Mouse (Mus musculus) midbrain, embryonic 13.5 days (tissue): ENCODE measurements around the gene Znfx1. TPM values are rescaled to one million over a fixed set of nuclear protein-coding genes. Genes with fewer than 3 reads are reported as not detected.

ENCODE experiments used
- ATAC-seq: fragments of 200-750 bp; cut with Nextera tagmentation; 2 replicates; pipeline ENCODE4 v1.8.0; 2017; ENCODE audit warnings: mild to moderate bottlenecking, moderate TSS enrichment, moderate library complexity
- H3K27ac ChIP-seq: fragments of 300-500 bp; sonication (generic); 2 replicates; pipeline ENCODE4 v1.5.1; 2015; ENCODE audit warnings: inconsistent platforms, mild to moderate bottlenecking, moderate library complexity
- H3K27me3 ChIP-seq: fragments of 300-500 bp; sonication (generic); 2 replicates; pipeline ENCODE4 v1.6.1; 2015; ENCODE audit warnings: mild to moderate bottlenecking, inconsistent platforms
- H3K36me3 ChIP-seq: fragments of 300-500 bp; sonication (generic); 2 replicates; pipeline ENCODE4 v1.6.1; 2015; ENCODE audit warnings: mild to moderate bottlenecking, inconsistent platforms
- H3K4me1 ChIP-seq: fragments of 300-500 bp; sonication (generic); replicated peaks from 2 replicates; pipeline ENCODE4 v1.6.1; 2015; ENCODE audit warnings: inconsistent platforms
- H3K4me2 ChIP-seq: fragments of 300-500 bp; sonication (generic); replicated peaks from 2 replicates; pipeline ENCODE4 v1.6.1; 2015; ENCODE audit warnings: moderate library complexity, mild to moderate bottlenecking, inconsistent platforms
- H3K4me3 ChIP-seq: fragments of 300-500 bp; sonication (generic); replicated peaks from 2 replicates; pipeline ENCODE4 v1.5.1; 2015; ENCODE audit warnings: mild to moderate bottlenecking, inconsistent platforms
- H3K9ac ChIP-seq: fragments of 300-500 bp; sonication (generic); replicated peaks from 2 replicates; pipeline ENCODE4 v1.6.1; 2015; ENCODE audit warnings: mild to moderate bottlenecking, inconsistent platforms
- H3K9me3 ChIP-seq: fragments of 300-500 bp; sonication (generic); 2 replicates; pipeline ENCODE4 v1.6.1; 2016; ENCODE audit warnings: mild to moderate bottlenecking, inconsistent platforms
- WGBS: fragments of 180-500 bp; shearing (Covaris S2); methylation state at CpG from one replicate; pipeline ENCODE4 v1.1.7; 2015; 5-methylcytosine and 5-hydroxymethylcytosine counted together
- polyA plus RNA-seq: library from polyadenylated mRNA; unstranded; fragments of >200 nt; fragmentation: Nextera tagmentation; extraction: Ambion mirVana; gene quantifications from 2 replicates; pipeline ENCODE4 v1.2.1, GENCODE M21; 2015

The Znfx1 gene
- polyA plus RNA-seq: 6.0 and 7.8 TPM in 2 replicates

GRCm38 (mm10) chr2:167062965-167063880 is at the start of gene Znfx1:
Gene Znfx1 (minus strand): TSS chr2:167063015.
- WGBS: under 1% methylated on average over 57 of the region's 57 CpGs
- ATAC-seq: peak; percentile 95
- Histone ChIP-seq H3K27ac (peak within 1 kb of the TSS; percentile 94), H3K4me2 (peak within 1 kb of the TSS; percentile 85), H3K9ac (peak within 1 kb of the TSS; percentile 96), H3K36me3 (peaks cover 37% of the 10 kb centered on the region), H3K9me3 (no peaks in the 10 kb centered on the region), H3K4me3 (peak within 1 kb of the TSS; percentile 89), H3K27me3 (no peaks in the 10 kb centered on the region), H3K4me1 (peaks cover 43% of the 10 kb centered on the region)

DNA sequence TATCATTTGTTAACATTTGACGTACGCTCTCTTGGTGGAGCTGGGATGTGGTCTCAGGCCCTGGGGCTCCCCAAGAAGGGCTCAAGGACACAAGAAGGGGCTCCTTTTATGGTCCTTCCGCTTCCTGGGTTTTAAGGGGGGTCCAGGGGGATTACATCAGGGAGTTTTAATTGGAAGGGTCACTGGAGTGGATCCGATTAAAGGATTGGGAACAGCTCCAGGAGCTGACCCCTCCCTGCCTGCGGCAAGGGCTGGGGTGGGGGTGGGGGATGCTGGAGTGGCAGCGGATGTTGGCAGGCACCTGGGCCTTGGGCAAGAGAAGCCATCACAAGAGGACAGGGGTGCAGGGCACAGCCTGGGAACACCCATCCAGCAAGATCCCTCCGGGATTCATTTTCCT is 49.4 kb upstream of the Znfx1 start:
- peaks cover 10% of the 10 kb centered on the region for H3K4me1 ChIP-seq
- ATAC-seq: peak; percentile 77
- no peak overlapping the region for H3K27ac ChIP-seq
- H3K36me3 ChIP-seq: no peaks in the 10 kb centered on the region
- H3K4me3 ChIP-seq: no peak overlapping the region
- no peaks in the 10 kb centered on the region for H3K9me3 ChIP-seq
- H3K27me3 ChIP-seq: no peaks in the 10 kb centered on the region
- WGBS: 19% methylated on average over 7 of the region's 7 CpGs
- no peak overlapping the region for H3K4me2 ChIP-seq
- H3K9ac ChIP-seq: peak overlapping the region; percentile 32; the same call in 1 of the 2 replicates

- no peak for ATAC-seq
- WGBS: 92% methylated on average over 8 of the region's 8 CpGs
Observed at GRCm38 (mm10) chr2:167109506-167109905, 46.7 kb upstream of the Znfx1 start.

GRCm38 (mm10) chr2:167103546-167103945 is 40.7 kb upstream of the Znfx1 start:
- 0 out of 2 replicates have a peak overlapping the region, but pooled peaks have one; percentile 30 for H3K27ac ChIP-seq
- ATAC-seq: no peak
- H3K4me1 ChIP-seq: peaks cover 7% of the 10 kb centered on the region
- no peak overlapping the region for H3K4me2 ChIP-seq
- WGBS: 78% methylated on average over 7 of the region's 7 CpGs
- no peaks in the 10 kb centered on the region for H3K27me3 ChIP-seq
- peaks cover 23% of the 10 kb centered on the region for H3K36me3 ChIP-seq
- no peaks in the 10 kb centered on the region for H3K9me3 ChIP-seq
- H3K9ac ChIP-seq: no peak overlapping the region
- H3K4me3 ChIP-seq: no peak overlapping the region

More at GRCm38 (mm10) chr2:167109506-167109905, 46.7 kb upstream of the Znfx1 start:
- Histone ChIP-seq H3K4me1 (peaks cover 10% of the 10 kb centered on the region), H3K9me3 (no peaks in the 10 kb centered on the region), H3K27ac (no peak overlapping the region), H3K36me3 (peaks cover 17% of the 10 kb centered on the region), H3K4me3 (no peak overlapping the region), H3K27me3 (no peaks in the 10 kb centered on the region), H3K4me2 (no peak overlapping the region), H3K9ac (no peak overlapping the region)

DNA sequence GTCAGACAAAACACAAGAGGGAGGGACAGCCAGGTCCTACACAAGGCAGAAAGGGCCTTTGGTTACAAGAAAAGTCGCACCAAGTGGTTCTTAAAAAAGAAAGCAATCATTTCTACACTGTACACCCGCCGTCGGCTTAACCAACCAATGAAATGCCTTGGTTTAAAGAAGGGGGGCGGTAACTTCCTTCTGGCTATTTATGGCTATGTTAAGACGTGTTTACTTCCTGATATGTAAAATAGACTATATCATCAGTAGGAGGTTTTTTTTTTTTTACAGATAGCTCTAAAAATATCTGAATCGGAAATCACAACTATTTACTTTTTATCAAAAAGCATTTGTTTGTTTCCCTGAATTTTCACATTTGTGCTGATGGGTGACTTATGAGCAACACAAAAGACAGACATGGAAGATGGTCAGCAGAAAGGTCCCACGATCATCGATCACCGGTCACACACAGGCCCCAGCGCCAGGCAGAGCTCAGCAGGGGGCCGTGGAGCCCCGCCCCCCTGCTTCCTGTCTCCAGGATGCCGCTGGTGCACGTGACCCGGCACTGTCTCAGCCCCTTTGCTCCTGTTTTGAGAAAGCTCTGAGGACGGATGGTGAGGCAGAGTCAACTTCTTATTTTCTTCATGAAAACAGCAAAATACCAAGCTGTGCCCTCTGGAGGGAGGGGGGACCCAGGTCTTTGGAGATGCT is 39.1 kb upstream of the Znfx1 start:
- 87% methylated on average over 17 of the region's 17 CpGs for WGBS
- ATAC-seq: no peak
- H3K9me3 ChIP-seq: no peaks in the 10 kb centered on the region
- no peaks in the 10 kb centered on the region for H3K27me3 ChIP-seq
- peaks cover 7% of the 10 kb centered on the region for H3K4me1 ChIP-seq
- H3K27ac ChIP-seq: no peak overlapping the region
- H3K4me3 ChIP-seq: no peak overlapping the region
- no peak overlapping the region for H3K4me2 ChIP-seq
- no peak overlapping the region for H3K9ac ChIP-seq
- H3K36me3 ChIP-seq: peaks cover 23% of the 10 kb centered on the region

- no peaks in the 10 kb centered on the region for H3K9me3 ChIP-seq
- no peaks in the 10 kb centered on the region for H3K27me3 ChIP-seq
- no peaks in the 10 kb centered on the region for H3K4me1 ChIP-seq
Observed at GRCm38 (mm10) chr2:167094688-167095087, 31.9 kb upstream of the Znfx1 start.

DNA sequence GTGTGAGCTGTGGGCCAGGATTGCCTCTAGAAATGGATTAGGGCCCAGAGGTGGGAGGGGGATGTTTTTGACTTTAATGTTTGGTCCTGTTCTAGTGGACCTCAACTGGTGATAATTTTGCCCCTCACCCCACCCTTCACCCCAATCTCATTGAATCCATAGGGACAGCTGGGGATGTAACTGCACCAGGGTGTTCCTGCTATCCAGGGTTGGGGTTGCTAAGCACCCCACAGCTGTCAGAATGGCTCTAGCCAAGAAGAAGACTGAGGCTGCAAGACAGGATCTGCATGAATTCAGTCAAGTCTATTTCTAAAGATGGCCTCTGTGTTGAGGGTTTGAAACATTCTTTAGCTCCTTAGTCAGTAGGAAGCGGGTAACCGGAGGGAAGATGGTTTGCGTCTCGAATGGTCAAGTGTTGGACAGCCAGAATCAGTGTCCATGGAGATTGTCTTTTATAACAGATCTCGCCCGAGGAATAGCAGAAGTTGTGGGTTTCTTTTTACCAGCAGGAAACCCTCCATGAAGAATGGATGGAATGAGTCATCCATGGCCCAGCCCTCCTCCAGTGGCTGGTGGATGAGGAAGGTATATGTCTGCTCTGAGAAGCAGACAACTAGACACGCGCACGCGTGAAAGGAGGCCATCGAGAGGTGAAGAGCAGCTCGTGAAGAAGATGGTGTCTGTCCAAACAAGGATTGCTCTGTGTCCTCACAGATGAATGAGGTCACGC is 30.5 kb upstream of the Znfx1 start:
- no peak overlapping the region for H3K4me3 ChIP-seq
- H3K9ac ChIP-seq: no peak overlapping the region
- no peak overlapping the region for H3K27ac ChIP-seq
- no peaks in the 10 kb centered on the region for H3K9me3 ChIP-seq
- WGBS: 93% methylated on average over 13 of the region's 13 CpGs
- no peaks in the 10 kb centered on the region for H3K27me3 ChIP-seq
- no peak for ATAC-seq
- no peaks in the 10 kb centered on the region for H3K4me1 ChIP-seq
- no peak overlapping the region for H3K4me2 ChIP-seq
- H3K36me3 ChIP-seq: no peaks in the 10 kb centered on the region

More at GRCm38 (mm10) chr2:167094688-167095087, 31.9 kb upstream of the Znfx1 start:
- no peak for ATAC-seq
- no peak overlapping the region for H3K27ac ChIP-seq
- no peak overlapping the region for H3K9ac ChIP-seq
- H3K4me2 ChIP-seq: no peak overlapping the region
- no peaks in the 10 kb centered on the region for H3K36me3 ChIP-seq
- no peak overlapping the region for H3K4me3 ChIP-seq
- 87% methylated on average over 4 of the region's 4 CpGs for WGBS

DNA sequence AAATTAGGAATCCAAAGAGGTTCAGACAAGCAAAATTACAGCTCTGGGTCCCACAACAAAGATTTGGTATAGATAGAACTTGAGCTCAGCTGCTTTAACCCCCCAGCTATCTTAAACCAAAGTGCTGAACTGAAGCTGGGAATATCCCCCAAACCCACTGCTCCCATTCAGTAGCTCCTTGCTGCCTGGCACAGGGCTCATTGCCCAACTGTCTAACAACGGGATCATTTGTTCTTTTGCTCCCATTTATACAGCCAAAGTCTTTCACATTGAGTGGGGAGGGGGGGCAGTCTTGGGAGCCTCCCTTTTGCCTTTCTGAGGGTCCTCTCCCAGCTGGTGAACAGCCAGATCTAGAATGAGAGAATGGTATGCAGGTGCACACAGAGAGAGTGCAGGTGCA is 27.5 kb upstream of the Znfx1 start:
- no peak overlapping the region for H3K4me3 ChIP-seq
- H3K27ac ChIP-seq: no peak overlapping the region
- H3K4me1 ChIP-seq: no peaks in the 10 kb centered on the region
- 80% methylated on average over 1 of the region's 1 CpGs for WGBS
- no peak overlapping the region for H3K9ac ChIP-seq
- H3K4me2 ChIP-seq: no peak overlapping the region
- H3K27me3 ChIP-seq: no peaks in the 10 kb centered on the region
- no peaks in the 10 kb centered on the region for H3K9me3 ChIP-seq
- ATAC-seq: no peak
- H3K36me3 ChIP-seq: no peaks in the 10 kb centered on the region

DNA sequence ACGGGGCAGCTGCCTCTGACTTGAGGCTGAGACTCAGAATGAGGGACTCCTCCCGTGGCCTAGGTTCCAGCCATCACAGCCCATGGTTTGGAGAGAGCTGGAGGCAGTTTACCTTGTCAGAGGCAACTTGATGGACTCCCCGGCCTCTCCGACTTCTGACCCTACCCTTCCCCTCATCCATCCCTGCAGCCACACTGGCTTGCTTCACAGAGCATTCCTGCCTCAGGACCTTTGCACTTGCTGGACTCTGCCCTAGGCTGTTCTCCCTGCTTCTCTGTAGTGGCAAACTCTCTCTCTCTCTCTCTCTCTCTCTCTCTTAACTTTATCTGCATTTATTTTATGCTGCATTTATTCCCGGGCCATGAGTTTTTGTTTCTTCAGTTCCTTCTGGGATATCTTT is 24.0 kb upstream of the Znfx1 start:
- ATAC-seq: no peak
- no peaks in the 10 kb centered on the region for H3K9me3 ChIP-seq
- peaks cover 2% of the 10 kb centered on the region for H3K4me1 ChIP-seq
- no peak overlapping the region for H3K4me3 ChIP-seq
- H3K9ac ChIP-seq: no peak overlapping the region
- H3K4me2 ChIP-seq: no peak overlapping the region
- no peaks in the 10 kb centered on the region for H3K27me3 ChIP-seq
- WGBS: 92% methylated on average over 5 of the region's 5 CpGs
- no peak overlapping the region for H3K27ac ChIP-seq
- no peaks in the 10 kb centered on the region for H3K36me3 ChIP-seq

GRCm38 (mm10) chr2:167086092-167086491 is 23.3 kb upstream of the Znfx1 start:
- Histone ChIP-seq H3K27ac (no peak overlapping the region), H3K4me1 (peaks cover 10% of the 10 kb centered on the region), H3K4me3 (no peak overlapping the region), H3K9me3 (no peaks in the 10 kb centered on the region), H3K27me3 (no peaks in the 10 kb centered on the region), H3K36me3 (no peaks in the 10 kb centered on the region), H3K4me2 (no peak overlapping the region), H3K9ac (no peak overlapping the region)
- no peak for ATAC-seq
- WGBS: 72% methylated on average over 11 of the region's 11 CpGs

GRCm38 (mm10) chr2:167081639-167082038 is 18.8 kb upstream of the Znfx1 start:
- Histone ChIP-seq H3K27ac (no peak overlapping the region), H3K36me3 (no peaks in the 10 kb centered on the region), H3K4me3 (no peak overlapping the region), H3K9me3 (no peaks in the 10 kb centered on the region), H3K4me1 (peaks cover 30% of the 10 kb centered on the region), H3K9ac (0 out of 2 replicates have a peak overlapping the region, but pooled peaks have one; percentile 11), H3K4me2 (no peak overlapping the region), H3K27me3 (no peaks in the 10 kb centered on the region)
- 21% methylated on average over 4 of the region's 4 CpGs for WGBS
- peak; percentile 72 for ATAC-seq
